Mouse (Mus musculus): ENCODE results near the gene Galnt10. TPM values are rescaled to one million over a fixed set of nuclear protein-coding genes. Genes with fewer than 3 reads are reported as not detected.

Galnt10 gene
- polyA plus RNA-seq, 1 experiment from 2014 or later, result 6.1 TPM

DNA sequence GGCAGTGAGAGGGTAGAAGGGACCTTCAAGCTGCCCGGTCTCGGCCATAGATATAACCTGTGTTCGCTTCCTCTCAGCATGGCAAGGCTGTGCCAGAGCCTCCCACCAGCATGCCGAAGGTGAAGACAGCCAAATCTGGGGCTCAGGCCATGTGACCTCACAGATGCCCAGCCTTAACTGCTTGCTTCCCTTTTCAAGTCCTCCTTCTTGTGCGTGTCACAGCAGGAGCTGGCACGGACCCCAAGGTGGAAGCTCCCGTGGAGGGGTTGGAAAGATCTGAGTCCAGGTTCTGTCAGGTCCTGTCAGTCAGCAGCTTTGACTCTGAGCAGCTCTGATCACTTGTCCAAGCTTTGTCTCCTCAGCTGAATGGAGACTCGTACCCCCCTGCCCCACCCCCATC is 126.4 kb downstream of the Galnt10 start:
- Histone ChIP-seq H3K9me3 (ENCODE audit: low read length) (no peaks in the 10 kb centered on the region), H3K4me2 (replicated peaks; ENCODE audit: low read depth, low read length) (no peak overlapping the region), H3K27me3 (replicated peaks; ENCODE audit: insufficient read depth, low read length) (no peaks in the 10 kb centered on the region), H3K9ac (replicated peaks; ENCODE audit: low read depth) (no peak overlapping the region), H3K4me1 (ENCODE audit: insufficient read depth, low read depth, low read length) (no peaks in the 10 kb centered on the region), H3K27ac (ENCODE audit: low read length) (no peak overlapping the region), H3K36me3 (ENCODE audit: insufficient read depth, low read length) (no peaks in the 10 kb centered on the region), H3K4me3 (ENCODE audit: low read depth, low read length) (no peak overlapping the region)
- no peak for TF ChIP-seq CTCF (IDR thresholded peaks at IDR 0.05)
- no peak for TF ChIP-seq EP300 (IDR thresholded peaks at IDR 0.05)
- WGBS, result 90% methylated on average over 7 of the region's 8 CpGs
- ATAC-seq, result no peak
- no peak for DNase-seq (ENCODE audit: low spot score)

DNA sequence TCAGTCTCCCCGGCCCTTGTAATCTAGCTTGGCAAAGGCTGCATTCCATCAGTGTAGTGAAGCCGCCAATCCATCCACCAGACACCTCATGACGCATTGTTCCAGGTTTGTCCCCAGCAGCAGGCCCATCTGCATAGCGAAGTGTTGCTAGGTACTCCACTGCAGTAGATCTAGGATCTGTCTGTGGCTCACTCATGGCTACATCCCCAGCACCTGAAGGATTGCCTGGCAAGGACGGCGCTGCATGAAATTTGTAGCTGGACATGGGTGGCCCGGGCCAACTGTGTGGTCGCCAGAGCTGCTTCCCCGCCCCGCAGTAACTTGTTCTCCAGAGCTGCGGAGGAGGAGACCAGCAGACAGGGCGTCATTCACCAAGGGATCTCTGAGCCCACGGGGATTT is 128.2 kb downstream of the Galnt10 start:
- ATAC-seq (no peak), DNase-seq (ENCODE audit: low spot score) (no peak)
- no peaks in the 10 kb centered on the region for H3K9me3 ChIP-seq (ENCODE audit: low read length)
- no peaks in the 10 kb centered on the region for H3K4me1 ChIP-seq (ENCODE audit: insufficient read depth, low read depth, low read length)
- TF ChIP-seq CTCF (IDR thresholded peaks at IDR 0.05) (no peak), EP300 (IDR thresholded peaks at IDR 0.05) (no peak)
- H3K27me3 ChIP-seq (replicated peaks; ENCODE audit: insufficient read depth, low read length), result no peaks in the 10 kb centered on the region
- H3K4me3 ChIP-seq (ENCODE audit: low read depth, low read length), result no peak overlapping the region
- WGBS, result 38% methylated on average over 13 of the region's 13 CpGs
- H3K27ac ChIP-seq (ENCODE audit: low read length), result no peak overlapping the region
- H3K4me2 ChIP-seq (replicated peaks; ENCODE audit: low read depth, low read length), result no peak overlapping the region
- no peaks in the 10 kb centered on the region for H3K36me3 ChIP-seq (ENCODE audit: insufficient read depth, low read length)
- H3K9ac ChIP-seq (replicated peaks; ENCODE audit: low read depth), result no peak overlapping the region

DNA sequence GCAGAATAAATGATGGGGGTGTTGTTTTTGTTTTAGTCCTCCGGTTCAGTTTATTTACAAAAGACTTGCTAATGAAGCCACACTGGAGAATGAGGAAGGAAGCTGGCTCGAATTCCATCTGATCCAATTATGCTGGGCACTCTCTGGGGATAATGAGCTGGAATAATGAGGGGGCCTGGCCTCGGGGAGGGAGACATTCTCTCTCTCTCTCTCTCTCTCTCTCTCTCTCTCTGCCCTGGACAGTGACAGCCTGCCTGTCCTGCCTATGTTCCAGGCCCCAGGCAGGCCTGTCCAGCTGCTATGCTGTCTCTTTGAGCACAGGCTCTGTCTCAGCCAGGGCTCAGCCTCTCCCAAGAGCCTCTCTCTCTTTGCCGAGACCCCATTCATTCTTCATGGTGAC is 128.7 kb downstream of the Galnt10 start:
- Histone ChIP-seq H3K27ac (ENCODE audit: low read length) (no peak overlapping the region), H3K36me3 (ENCODE audit: insufficient read depth, low read length) (no peaks in the 10 kb centered on the region), H3K4me3 (ENCODE audit: low read depth, low read length) (no peak overlapping the region), H3K9ac (replicated peaks; ENCODE audit: low read depth) (no peak overlapping the region), H3K4me2 (replicated peaks; ENCODE audit: low read depth, low read length) (no peak overlapping the region), H3K4me1 (ENCODE audit: insufficient read depth, low read depth, low read length) (no peaks in the 10 kb centered on the region), H3K9me3 (ENCODE audit: low read length) (no peaks in the 10 kb centered on the region), H3K27me3 (replicated peaks; ENCODE audit: insufficient read depth, low read length) (no peaks in the 10 kb centered on the region)
- ATAC-seq (no peak), DNase-seq (ENCODE audit: low spot score) (no peak)
- TF ChIP-seq CTCF (IDR thresholded peaks at IDR 0.05), result no peak
- TF ChIP-seq EP300 (IDR thresholded peaks at IDR 0.05), result no peak
- 20% methylated on average over 4 of the region's 4 CpGs for WGBS

DNA sequence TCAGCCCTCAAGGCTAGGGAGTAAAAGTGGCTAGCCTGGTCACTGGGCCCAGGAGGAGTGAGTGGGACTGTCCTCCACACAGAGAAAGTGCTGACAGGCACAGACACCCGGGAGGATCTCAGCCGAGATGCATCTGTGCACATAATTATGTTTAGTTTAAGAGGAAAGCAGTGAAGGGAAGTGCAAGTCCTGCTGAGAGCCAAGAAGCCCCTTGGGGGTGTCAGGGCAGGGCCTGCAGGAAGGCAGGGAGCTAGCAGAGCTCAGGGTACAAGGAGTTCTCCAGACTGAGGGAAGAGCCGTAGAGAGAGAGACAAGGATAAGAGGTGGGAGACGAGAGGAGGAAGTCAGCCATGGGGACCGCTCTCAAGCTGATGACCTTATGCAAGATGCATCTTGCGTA is 130.6 kb downstream of the Galnt10 start:
- Histone ChIP-seq H3K4me2 (replicated peaks; ENCODE audit: low read depth, low read length) (no peak overlapping the region), H3K4me3 (ENCODE audit: low read depth, low read length) (no peak overlapping the region), H3K36me3 (ENCODE audit: insufficient read depth, low read length) (no peaks in the 10 kb centered on the region), H3K9me3 (ENCODE audit: low read length) (no peaks in the 10 kb centered on the region), H3K27ac (ENCODE audit: low read length) (no peak overlapping the region), H3K27me3 (replicated peaks; ENCODE audit: insufficient read depth, low read length) (no peaks in the 10 kb centered on the region), H3K9ac (replicated peaks; ENCODE audit: low read depth) (no peak overlapping the region), H3K4me1 (ENCODE audit: insufficient read depth, low read depth, low read length) (no peaks in the 10 kb centered on the region)
- DNase-seq (ENCODE audit: low spot score) (no peak), ATAC-seq (no peak)
- TF ChIP-seq CTCF (IDR thresholded peaks at IDR 0.05) (no peak), EP300 (IDR thresholded peaks at IDR 0.05) (no peak)
- WGBS, result 63% methylated on average over 6 of the region's 6 CpGs

DNA sequence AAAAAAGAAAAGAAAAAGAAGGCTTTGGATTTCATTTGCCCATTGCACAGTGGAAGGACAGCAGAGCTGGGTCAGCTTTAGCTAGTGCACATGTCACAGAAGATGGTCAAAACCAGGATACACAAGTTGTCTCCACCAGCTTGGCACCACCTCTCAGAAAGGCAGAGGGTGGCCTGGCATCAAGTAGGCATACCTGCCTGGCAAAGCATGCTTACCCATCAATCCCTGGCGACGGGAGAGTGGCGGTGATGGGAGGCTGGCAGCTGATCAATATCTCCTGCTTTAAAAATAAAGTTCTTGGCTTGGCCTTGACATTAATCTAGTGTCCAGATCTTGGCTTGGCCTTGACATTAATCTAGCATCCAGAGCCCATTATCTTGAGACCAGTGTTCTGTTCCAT is 131.3 kb downstream of the Galnt10 start:
- no peak overlapping the region for H3K27ac ChIP-seq (ENCODE audit: low read length)
- TF ChIP-seq CTCF (IDR thresholded peaks at IDR 0.05) (no peak), EP300 (IDR thresholded peaks at IDR 0.05) (no peak)
- H3K4me3 ChIP-seq (ENCODE audit: low read depth, low read length), result no peak overlapping the region
- no peak overlapping the region for H3K4me2 ChIP-seq (replicated peaks; ENCODE audit: low read depth, low read length)
- no peak overlapping the region for H3K9ac ChIP-seq (replicated peaks; ENCODE audit: low read depth)
- no peaks in the 10 kb centered on the region for H3K4me1 ChIP-seq (ENCODE audit: insufficient read depth, low read depth, low read length)
- ATAC-seq, result no peak
- no peaks in the 10 kb centered on the region for H3K27me3 ChIP-seq (replicated peaks; ENCODE audit: insufficient read depth, low read length)
- H3K9me3 ChIP-seq (ENCODE audit: low read length), result no peaks in the 10 kb centered on the region
- 87% methylated on average over 3 of the region's 3 CpGs for WGBS
- H3K36me3 ChIP-seq (ENCODE audit: insufficient read depth, low read length), result no peaks in the 10 kb centered on the region
- no peak for DNase-seq (ENCODE audit: low spot score)

DNA sequence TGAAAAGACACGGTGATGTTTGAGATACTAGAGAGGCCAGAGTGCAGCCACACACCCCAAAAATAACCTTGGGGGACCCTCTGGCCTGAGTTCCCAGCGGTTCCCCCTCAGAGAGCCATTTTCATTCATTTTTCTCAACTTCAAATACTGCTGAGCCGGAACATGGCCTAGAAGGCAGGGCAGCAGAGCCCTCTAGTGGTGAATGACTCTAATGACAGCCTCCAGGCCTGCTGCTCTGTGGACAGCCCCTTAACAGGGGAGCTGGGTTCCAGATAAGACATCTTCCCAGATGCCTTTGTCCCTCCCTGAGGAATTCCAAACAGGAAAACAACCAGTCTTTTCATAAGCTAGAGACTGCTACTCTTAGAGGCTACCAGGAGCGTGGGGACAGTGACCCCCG is 133.1 kb downstream of the Galnt10 start:
- H3K36me3 ChIP-seq (ENCODE audit: insufficient read depth, low read length), result no peaks in the 10 kb centered on the region
- ATAC-seq (peak; percentile 57; the same call in 1 of the 2 replicates), DNase-seq (ENCODE audit: low spot score) (peak; percentile 79)
- no peak overlapping the region for H3K4me2 ChIP-seq (replicated peaks; ENCODE audit: low read depth, low read length)
- H3K27ac ChIP-seq (ENCODE audit: low read length), result no peak overlapping the region
- WGBS, result 21% methylated on average over 5 of the region's 5 CpGs
- no peaks in the 10 kb centered on the region for H3K4me1 ChIP-seq (ENCODE audit: insufficient read depth, low read depth, low read length)
- TF ChIP-seq CTCF (IDR thresholded peaks at IDR 0.05) (peak; percentile 95), EP300 (IDR thresholded peaks at IDR 0.05) (no peak)
- H3K4me3 ChIP-seq (ENCODE audit: low read depth, low read length), result no peak overlapping the region
- no peaks in the 10 kb centered on the region for H3K9me3 ChIP-seq (ENCODE audit: low read length)
- H3K27me3 ChIP-seq (replicated peaks; ENCODE audit: insufficient read depth, low read length), result no peaks in the 10 kb centered on the region
- no peak overlapping the region for H3K9ac ChIP-seq (replicated peaks; ENCODE audit: low read depth)

DNA sequence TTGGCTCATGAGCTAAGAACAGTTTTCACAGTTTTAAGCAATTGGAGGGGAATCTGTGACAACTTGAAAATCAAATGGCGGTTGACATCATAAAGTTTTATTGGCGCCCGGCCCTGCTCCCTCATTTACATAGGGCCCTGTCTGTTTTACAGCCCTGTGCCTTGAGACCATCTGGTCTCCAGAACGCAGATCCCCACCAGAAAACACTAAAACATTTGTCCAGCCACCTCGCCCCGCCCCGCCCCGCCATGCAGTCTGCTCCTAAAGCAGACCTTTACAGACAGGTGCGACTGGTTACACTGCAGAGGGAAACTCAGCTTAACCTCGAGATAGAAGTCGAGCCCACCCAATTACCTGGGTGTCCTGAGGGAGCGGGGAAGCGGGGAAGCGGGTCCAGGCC is 134.6 kb downstream of the Galnt10 start:
- Histone ChIP-seq H3K9ac (replicated peaks; ENCODE audit: low read depth) (no peak overlapping the region), H3K4me2 (replicated peaks; ENCODE audit: low read depth, low read length) (no peak overlapping the region), H3K27ac (ENCODE audit: low read length) (no peak overlapping the region), H3K4me3 (ENCODE audit: low read depth, low read length) (no peak overlapping the region), H3K27me3 (replicated peaks; ENCODE audit: insufficient read depth, low read length) (no peaks in the 10 kb centered on the region), H3K9me3 (ENCODE audit: low read length) (no peaks in the 10 kb centered on the region), H3K36me3 (ENCODE audit: insufficient read depth, low read length) (no peaks in the 10 kb centered on the region), H3K4me1 (ENCODE audit: insufficient read depth, low read depth, low read length) (no peaks in the 10 kb centered on the region)
- 83% methylated on average over 14 of the region's 14 CpGs for WGBS
- ATAC-seq (no peak), DNase-seq (ENCODE audit: low spot score) (no peak)
- TF ChIP-seq EP300 (IDR thresholded peaks at IDR 0.05), result no peak
- TF ChIP-seq CTCF (IDR thresholded peaks at IDR 0.05), result no peak

Measured in lung, postnatal 0 days (tissue).